Mouse (Mus musculus) kidney, embryonic 14.5 days (tissue): Measurements from ENCODE around the gene Kmt2c. TPM values are rescaled to one million over a fixed set of nuclear protein-coding genes. Genes with fewer than 3 reads are reported as not detected.

Experiments used
- ATAC-seq: fragments of 200-750 bp; cut with Nextera tagmentation; 2 replicates; pipeline ENCODE4 v1.8.0; 2017; ENCODE audit warnings: moderate number of reproducible peaks, mild to moderate bottlenecking, moderate TSS enrichment, moderate library complexity; ENCODE audit not compliant: low FRiP score, low TSS enrichment
- H3K27ac ChIP-seq: fragments of 300-500 bp; sonication (generic); 2 replicates; pipeline ENCODE4 v1.5.1; 2014; ENCODE audit warnings: low read depth, mild to moderate bottlenecking, low read length, moderate library complexity, mixed read lengths
- H3K27me3 ChIP-seq: fragments of 300-500 bp; sonication (generic); 2 replicates; pipeline ENCODE4 v1.6.1; 2014; ENCODE audit warnings: mild to moderate bottlenecking, low read length; ENCODE audit not compliant: control insufficient read depth, insufficient read depth
- H3K36me3 ChIP-seq: fragments of 300-500 bp; sonication (generic); 2 replicates; pipeline ENCODE4 v1.6.1; 2014; ENCODE audit warnings: low read length, mixed read lengths; ENCODE audit not compliant: control insufficient read depth, insufficient read depth
- H3K4me1 ChIP-seq: fragments of 300-500 bp; sonication (generic); 2 replicates; pipeline ENCODE4 v1.6.1; 2014; ENCODE audit warnings: low read length, mixed read lengths; ENCODE audit not compliant: control insufficient read depth, insufficient read depth
- H3K4me2 ChIP-seq: fragments of 300-500 bp; sonication (generic); replicated peaks from 2 replicates; pipeline ENCODE4 v1.6.1; 2014; ENCODE audit warnings: low read depth, mild to moderate bottlenecking, low read length
- H3K4me3 ChIP-seq: fragments of 300-500 bp; sonication (generic); 2 replicates; pipeline ENCODE4 v1.5.1; 2014; ENCODE audit warnings: mild to moderate bottlenecking, low read length
- H3K9ac ChIP-seq: fragments of 300-500 bp; sonication (generic); 2 replicates; pipeline ENCODE4 v1.6.1; 2014; ENCODE audit warnings: low read depth, mild to moderate bottlenecking, low read length, moderate library complexity
- H3K9me3 ChIP-seq: fragments of 300-500 bp; sonication (generic); 2 replicates; pipeline ENCODE4 v1.6.1; 2016; ENCODE audit warnings: low read length; ENCODE audit not compliant: control insufficient read depth
- WGBS: fragments of 180-500 bp; shearing (Covaris S2); extraction: QIAGEN DNeasy Blood & Tissue Kit; methylation state at CpG from one replicate; pipeline ENCODE4 v1.1.7; 2014; 5-methylcytosine and 5-hydroxymethylcytosine counted together
- polyA plus RNA-seq: library from polyadenylated mRNA; unstranded; fragments of >200 nt; fragmentation: Nextera tagmentation; extraction: Ambion mirVana; gene quantifications from 2 replicates; pipeline ENCODE4 v1.2.1, GENCODE M21; 2014

The Kmt2c gene
- polyA plus RNA-seq, 1 experiment from 2014 or later = 23.2 TPM

DNA sequence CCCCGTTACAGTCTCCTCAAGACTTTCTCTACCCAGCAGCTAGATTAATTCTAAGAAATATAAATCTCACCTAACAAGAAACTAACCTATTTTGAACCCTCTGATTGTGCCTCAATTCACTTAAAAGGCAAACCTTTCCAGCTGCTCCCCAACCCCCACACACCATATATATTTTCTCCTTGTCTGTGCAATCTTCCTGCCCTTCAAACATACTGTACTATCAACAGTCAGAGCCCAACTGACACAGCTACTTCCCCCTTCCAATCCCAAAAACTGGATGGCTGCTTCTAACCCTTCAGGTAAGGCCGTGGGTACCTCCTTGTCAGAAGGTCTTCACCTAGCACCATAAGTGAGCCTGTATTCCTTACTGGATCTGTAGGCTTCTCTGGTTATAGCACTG, 130.2 kb downstream of the Kmt2c start:
- Histone ChIP-seq H3K4me2 (no peak overlapping the region), H3K27me3 (no peaks in the 10 kb centered on the region), H3K9ac (no peak overlapping the region), H3K4me1 (no peaks in the 10 kb centered on the region), H3K9me3 (no peaks in the 10 kb centered on the region), H3K27ac (no peak overlapping the region), H3K36me3 (peaks cover 7% of the 10 kb centered on the region; the same call in 1 of the 2 replicates), H3K4me3 (no peak overlapping the region)
- 96% methylated on average over 2 of the region's 2 CpGs for WGBS
- no peak for ATAC-seq

DNA sequence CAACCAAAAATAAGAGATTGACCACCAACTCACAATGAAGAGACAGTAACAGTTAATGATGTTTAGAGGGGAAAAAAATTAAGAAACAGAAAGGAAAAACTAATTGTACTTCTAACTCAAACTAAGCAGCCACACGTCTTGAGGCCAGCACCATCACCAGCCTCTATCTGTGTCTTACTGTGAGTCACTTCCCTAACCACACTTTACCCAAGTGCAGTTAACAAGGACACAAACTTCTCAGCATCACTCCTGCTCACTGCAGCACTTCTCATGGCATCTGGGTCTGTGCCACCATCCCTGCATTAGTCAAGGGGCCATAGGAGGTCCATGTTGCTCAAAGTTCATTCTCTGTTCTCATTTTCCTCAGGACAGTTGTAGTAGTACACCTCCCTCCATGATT, 131.5 kb downstream of the Kmt2c start:
- no peak overlapping the region for H3K4me2 ChIP-seq
- H3K27me3 ChIP-seq = no peaks in the 10 kb centered on the region
- H3K36me3 ChIP-seq = no peaks in the 10 kb centered on the region; the same call in 1 of the 2 replicates
- H3K27ac ChIP-seq = no peak overlapping the region
- H3K9me3 ChIP-seq = no peaks in the 10 kb centered on the region
- H3K4me3 ChIP-seq = no peak overlapping the region
- WGBS = 90% methylated on average over 1 of the region's 1 CpGs
- no peak for ATAC-seq
- no peak overlapping the region for H3K9ac ChIP-seq
- no peaks in the 10 kb centered on the region for H3K4me1 ChIP-seq

DNA sequence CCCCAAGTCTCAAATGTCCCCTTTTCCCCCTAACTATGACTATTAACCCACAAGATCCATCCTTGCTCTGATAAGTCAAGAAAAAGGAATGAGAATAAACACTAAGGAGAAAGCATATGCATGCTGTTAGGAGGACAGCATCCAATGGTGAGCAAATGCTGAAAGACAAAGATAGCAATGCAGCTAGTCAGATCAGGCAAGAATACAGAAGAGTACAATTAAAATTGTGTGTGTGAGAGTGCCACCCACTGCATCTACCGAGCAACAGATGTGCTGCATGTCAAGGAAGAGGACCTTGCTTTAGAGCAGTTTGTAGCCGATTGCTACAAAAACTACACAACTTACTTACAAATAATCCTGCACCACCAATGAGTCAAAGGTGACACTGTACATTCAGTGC, 145.1 kb downstream of the Kmt2c start:
- Histone ChIP-seq H3K9ac (no peak overlapping the region), H3K27ac (no peak overlapping the region)

DNA sequence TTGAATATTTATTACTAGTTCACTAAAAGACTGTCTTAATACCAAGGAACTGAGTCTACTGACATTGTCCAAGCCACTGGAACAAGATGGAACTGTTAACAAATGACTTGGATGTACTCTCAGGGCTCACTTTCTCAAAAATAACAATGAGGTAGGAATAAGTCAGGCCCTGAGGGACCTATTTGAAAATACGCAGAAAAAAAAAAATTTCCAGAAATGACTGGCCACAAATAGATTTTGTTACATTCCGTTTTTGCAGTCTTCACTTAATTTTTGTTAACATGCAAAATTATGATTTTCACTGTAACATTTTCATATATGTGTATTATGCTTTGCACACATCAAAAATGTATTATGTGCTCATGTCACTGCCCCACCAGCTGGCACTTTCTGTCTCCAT, 167.3 kb downstream of the Kmt2c start:
- Histone ChIP-seq H3K9ac (no peak overlapping the region), H3K27me3 (no peaks in the 10 kb centered on the region), H3K4me3 (no peak overlapping the region), H3K4me1 (no peaks in the 10 kb centered on the region), H3K9me3 (no peaks in the 10 kb centered on the region), H3K36me3 (peaks cover 21% of the 10 kb centered on the region), H3K27ac (no peak overlapping the region), H3K4me2 (no peak overlapping the region)
- 95% methylated on average over 2 of the region's 2 CpGs for WGBS
- ATAC-seq = no peak

More for the DNA sequence above, 145.1 kb downstream of the Kmt2c start:
- H3K4me2 ChIP-seq = no peak overlapping the region
- WGBS = 84% methylated on average over 2 of the region's 2 CpGs
- no peak overlapping the region for H3K4me3 ChIP-seq
- no peaks in the 10 kb centered on the region for H3K27me3 ChIP-seq
- no peaks in the 10 kb centered on the region for H3K9me3 ChIP-seq
- peaks cover 17% of the 10 kb centered on the region; the same call in 1 of the 2 replicates for H3K36me3 ChIP-seq
- no peaks in the 10 kb centered on the region for H3K4me1 ChIP-seq
- ATAC-seq = no peak

DNA sequence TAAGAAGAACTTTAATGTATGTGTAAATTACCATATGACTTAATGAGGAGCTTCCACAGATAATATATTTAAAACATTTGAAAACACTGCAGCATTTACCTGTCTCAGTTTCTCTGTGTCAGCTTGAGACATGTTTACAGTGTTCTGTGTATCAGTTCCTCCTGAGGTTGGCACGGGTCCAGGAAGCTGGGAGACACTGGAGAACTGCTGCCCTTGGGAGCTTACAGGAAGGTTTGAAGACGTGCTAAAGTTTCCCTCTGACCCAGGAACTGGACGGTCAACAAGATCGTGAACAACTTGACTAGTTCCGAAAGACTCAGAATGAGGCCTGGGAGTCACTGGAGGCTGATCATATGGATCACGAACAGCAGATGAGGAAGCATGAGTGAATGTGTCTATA, 184.7 kb downstream of the Kmt2c start:
- Histone ChIP-seq H3K4me1 (no peaks in the 10 kb centered on the region), H3K4me3 (no peak overlapping the region), H3K27ac (no peak overlapping the region), H3K36me3 (peaks cover 52% of the 10 kb centered on the region), H3K9ac (no peak overlapping the region), H3K27me3 (no peaks in the 10 kb centered on the region), H3K9me3 (no peaks in the 10 kb centered on the region), H3K4me2 (no peak overlapping the region)
- WGBS = 88% methylated on average over 6 of the region's 6 CpGs
- ATAC-seq = no peak

DNA sequence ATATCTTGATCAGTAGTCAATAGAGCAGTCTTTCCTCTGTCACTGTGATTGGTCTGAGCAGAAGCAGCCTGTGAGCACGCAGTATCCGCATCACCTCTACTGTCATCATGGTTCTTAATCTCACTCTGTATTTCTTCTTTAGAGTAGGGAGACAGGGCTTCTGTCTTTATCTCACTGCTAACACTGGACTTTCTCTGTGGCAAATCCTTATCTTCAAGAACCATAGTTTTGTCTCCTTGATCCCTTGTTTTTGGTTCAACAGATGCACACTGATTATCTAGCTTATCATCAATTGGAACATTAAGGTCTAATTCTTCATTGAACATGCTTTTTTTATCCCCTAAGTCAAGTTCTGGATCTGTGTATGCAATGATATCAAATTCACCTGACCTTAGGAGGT, 188.4 kb downstream of the Kmt2c start:
- peaks cover 44% of the 10 kb centered on the region for H3K36me3 ChIP-seq
- H3K27ac ChIP-seq = no peak overlapping the region
- no peaks in the 10 kb centered on the region for H3K27me3 ChIP-seq
- H3K9ac ChIP-seq = no peak overlapping the region
- no peak for ATAC-seq
- no peaks in the 10 kb centered on the region for H3K9me3 ChIP-seq
- no peak overlapping the region for H3K4me2 ChIP-seq
- H3K4me1 ChIP-seq = no peaks in the 10 kb centered on the region
- 98% methylated on average over 2 of the region's 2 CpGs for WGBS
- H3K4me3 ChIP-seq = no peak overlapping the region

DNA sequence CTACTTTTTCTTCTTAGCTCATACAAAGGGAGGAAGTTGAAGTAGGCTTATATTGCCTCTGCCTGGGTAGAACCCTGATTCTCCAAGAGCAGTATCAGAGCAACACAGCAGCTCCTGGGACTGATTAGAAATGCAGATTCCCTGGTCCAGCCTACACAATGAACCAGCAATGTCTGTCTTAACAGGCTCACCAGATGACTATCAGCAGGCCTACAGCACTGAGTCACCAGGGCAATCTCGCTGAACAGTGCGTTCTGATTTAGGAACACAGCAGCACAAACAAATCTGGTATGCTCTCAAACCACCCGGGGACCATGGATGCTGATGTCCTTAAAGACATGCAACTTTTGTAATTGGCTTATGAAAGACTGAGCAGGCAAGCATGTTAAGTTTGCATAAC, 201.8 kb downstream of the Kmt2c start:
- WGBS = 75% methylated on average over 3 of the region's 3 CpGs
- peaks cover 38% of the 10 kb centered on the region for H3K36me3 ChIP-seq
- no peak for ATAC-seq
- H3K9me3 ChIP-seq = no peaks in the 10 kb centered on the region
- no peak overlapping the region for H3K9ac ChIP-seq
- no peak overlapping the region for H3K4me3 ChIP-seq
- no peak overlapping the region for H3K27ac ChIP-seq
- no peak overlapping the region for H3K4me2 ChIP-seq
- H3K27me3 ChIP-seq = no peaks in the 10 kb centered on the region
- no peaks in the 10 kb centered on the region for H3K4me1 ChIP-seq

DNA sequence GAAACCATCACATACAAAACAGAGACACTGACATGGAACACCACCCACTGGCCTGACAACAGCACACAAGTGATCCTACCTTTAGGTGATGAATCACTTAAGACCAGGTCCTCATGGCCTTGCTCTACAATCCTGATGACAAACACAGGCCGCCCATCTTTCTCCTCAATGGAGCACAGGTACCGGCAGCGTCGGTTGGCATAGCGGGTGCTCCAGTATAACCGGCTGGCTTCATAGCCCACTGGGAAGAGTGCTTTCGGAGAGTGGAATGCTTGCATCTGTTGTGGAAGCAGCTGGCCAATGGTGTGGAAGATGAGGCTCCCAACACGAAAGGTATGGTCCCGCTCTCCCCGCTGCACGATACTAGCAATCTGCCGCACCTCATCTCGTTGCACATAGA, 214.6 kb downstream of the Kmt2c start:
- no peak for ATAC-seq
- WGBS = 97% methylated on average over 13 of the region's 13 CpGs
- no peaks in the 10 kb centered on the region for H3K27me3 ChIP-seq
- no peaks in the 10 kb centered on the region for H3K4me1 ChIP-seq
- no peak overlapping the region for H3K9ac ChIP-seq
- no peak overlapping the region for H3K27ac ChIP-seq
- peaks cover 72% of the 10 kb centered on the region for H3K36me3 ChIP-seq
- no peaks in the 10 kb centered on the region for H3K9me3 ChIP-seq
- H3K4me2 ChIP-seq = no peak overlapping the region
- no peak overlapping the region for H3K4me3 ChIP-seq

DNA sequence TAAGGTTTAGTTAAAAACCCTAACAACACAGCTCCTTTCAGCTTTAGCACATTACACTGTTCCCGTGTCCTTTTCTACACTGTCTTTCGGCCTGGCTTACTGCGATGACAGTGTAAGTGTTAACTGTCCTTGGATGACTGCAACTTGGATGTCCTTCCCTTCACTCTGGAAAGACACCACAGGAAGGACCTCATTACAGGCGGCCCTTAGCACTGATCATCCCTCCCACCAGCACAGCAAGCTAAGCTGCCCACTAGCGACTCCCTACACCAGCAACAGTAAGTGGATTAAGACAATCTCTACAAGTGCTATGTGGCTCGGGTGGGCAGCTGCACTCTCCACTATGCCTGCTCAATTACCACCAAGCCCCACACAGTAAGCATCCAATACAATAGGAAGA, 222.2 kb downstream of the Kmt2c start:
- Histone ChIP-seq H3K27me3 (no peaks in the 10 kb centered on the region), H3K36me3 (peaks cover 72% of the 10 kb centered on the region), H3K4me1 (no peaks in the 10 kb centered on the region), H3K4me3 (no peak overlapping the region), H3K9ac (no peak overlapping the region), H3K27ac (no peak overlapping the region), H3K4me2 (no peak overlapping the region), H3K9me3 (no peaks in the 10 kb centered on the region)
- 83% methylated on average over 6 of the region's 6 CpGs for WGBS
- ATAC-seq = no peak

DNA sequence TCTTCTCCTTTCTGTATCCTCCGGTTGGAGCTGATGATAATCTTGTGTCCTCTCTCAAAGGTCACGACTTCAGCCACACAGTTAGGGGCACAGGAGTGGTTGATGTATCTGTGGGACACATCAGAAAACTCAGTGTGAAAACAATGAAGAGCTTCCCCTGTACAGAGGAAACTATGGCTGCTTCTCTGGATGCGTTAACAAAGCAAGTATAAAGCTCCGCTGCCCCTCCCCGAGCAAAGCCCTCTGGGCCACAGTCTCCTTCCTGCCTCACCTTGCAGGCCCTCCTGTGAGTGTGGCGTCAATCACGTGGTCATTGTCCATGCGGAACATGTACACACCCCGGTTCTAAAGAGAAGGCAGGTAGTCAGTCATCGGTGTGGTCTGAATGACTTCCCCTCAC, 223.0 kb downstream of the Kmt2c start:
- no peak overlapping the region for H3K4me3 ChIP-seq
- no peaks in the 10 kb centered on the region for H3K4me1 ChIP-seq
- H3K27me3 ChIP-seq = no peaks in the 10 kb centered on the region
- no peak overlapping the region for H3K27ac ChIP-seq
- ATAC-seq = no peak
- H3K4me2 ChIP-seq = no peak overlapping the region
- H3K9me3 ChIP-seq = no peaks in the 10 kb centered on the region
- peaks cover 68% of the 10 kb centered on the region for H3K36me3 ChIP-seq
- 80% methylated on average over 10 of the region's 10 CpGs for WGBS
- H3K9ac ChIP-seq = no peak overlapping the region
